Comparison of ENCODE assay signal across 8 mouse cellular contexts in the genomic region with DNA sequence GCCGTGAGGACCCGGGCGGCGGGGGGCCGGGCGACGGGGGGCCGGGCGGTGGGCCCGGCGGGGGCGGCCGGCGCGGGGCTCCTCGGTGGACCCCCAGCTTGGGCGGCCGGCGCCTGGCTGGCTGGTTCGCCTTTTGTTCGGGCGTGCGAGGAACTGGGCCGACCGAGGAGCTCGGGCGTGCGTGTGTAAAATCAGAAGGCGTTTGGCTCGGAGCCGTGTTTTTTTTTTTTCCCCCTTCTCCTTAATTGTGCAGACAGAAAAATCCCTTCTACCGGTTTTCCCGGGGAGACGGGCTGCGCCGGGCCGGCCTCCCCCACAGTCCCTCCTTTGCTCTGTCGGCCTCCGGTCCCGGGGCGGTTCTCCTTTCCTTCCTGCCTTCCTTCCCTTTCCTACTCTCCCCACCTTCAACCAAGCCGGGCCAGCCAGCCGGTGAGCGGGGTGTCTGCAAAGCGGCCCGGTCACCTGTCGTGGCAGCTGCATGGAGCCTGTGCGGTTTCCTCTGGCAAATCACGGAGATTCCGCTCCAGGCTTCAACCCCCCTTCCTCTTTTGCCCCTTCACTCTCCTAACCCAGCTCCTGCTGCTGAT. TPM values are rescaled to one million over a fixed set of nuclear protein-coding genes. Genes with fewer than 3 reads are reported as not detected.
DNase-seq lines count a peak whose midpoint lies in the region; ATAC-seq and TF ChIP-seq lines count a peak whose summit lies in the region.

No protein-coding gene starts in this region.

- WGBS in hindbrain, embryonic 11.5 days: under 1% methylated on average over 29 of the region's 50 CpGs

- peak overlapping the region; percentile 96 for H3K9ac ChIP-seq in hindbrain, embryonic 11.5 days (ENCODE audit: low read depth, low read length)

- POLR2A ChIA-PET in Patski (lab: Charles Lee): interaction anchor here (1.1 to 1.5 kb wide), 4 partner anchors 9 to 58 kb away, joined by 3 to 4 read pairs (median 4); no protein-coding TSS in a partner anchor

- peak overlapping the region; percentile 71 for H3K4me2 ChIP-seq in hindbrain, embryonic 11.5 days (replicated peaks; ENCODE audit: low read depth, low read length)

- H3K9me3 ChIP-seq in hindbrain, embryonic 11.5 days (ENCODE audit: control insufficient read depth, low read length): no peaks in the 10 kb centered on the region

- H3K27me3 ChIP-seq in Patski: no peaks in the 10 kb centered on the region
- no peaks in the 10 kb centered on the region for H3K27me3 ChIP-seq in hindbrain, embryonic 11.5 days (ENCODE audit: control insufficient read depth, insufficient read depth, low read length)

- TF ChIP-seq CTCF in Patski (IDR thresholded peaks at IDR 0.05): no peak

- peak overlapping the region; percentile 94 for H3K4me3 ChIP-seq in hindbrain, embryonic 11.5 days (ENCODE audit: low read depth, low read length)

- H3K27ac ChIP-seq in hindbrain, embryonic 11.5 days (ENCODE audit: low read depth, low read length): peak overlapping the region; percentile 95

- no peaks in the 10 kb centered on the region; the same call in 1 of the 2 replicates for H3K4me1 ChIP-seq in hindbrain, embryonic 11.5 days (replicated peaks; ENCODE audit: control insufficient read depth, insufficient read depth, low read length)

- no peak for DNase-seq in Patski (ENCODE audit: low read depth, low spot score)
- DNase-seq in cerebellum, adult 8-10 months: peak; percentile 71
- peak; percentile 46 to 53 for DNase-seq in frontal cortex, postnatal 10 days (ENCODE audit: low spot score in 2 of 2)
- peak; percentile 68 for DNase-seq in hindbrain, embryonic 11.5 days (ENCODE audit: low spot score)
- peak; percentile 40 to 54 for DNase-seq in layer of hippocampus, postnatal 36 days
- peak; percentile 58 to 62 for DNase-seq in lung, postnatal 4 days
- DNase-seq in right cerebral cortex, adult 2 months (ENCODE audit: low spot score in 2 of 2): peak; percentile 43 to 53
- DNase-seq in urinary bladder, postnatal 36 days (ENCODE audit: low spot score in 2 of 2): peak; percentile 49 to 59

- no peaks in the 10 kb centered on the region for H3K36me3 ChIP-seq in hindbrain, embryonic 11.5 days (ENCODE audit: control insufficient read depth, insufficient read depth, low read length)

- CTCF ChIA-PET in Patski (lab: Charles Lee): interaction anchor here (0.7 kb wide), 1 partner anchor 20 kb away, joined by 3 read pairs; no protein-coding TSS in a partner anchor

- ATAC-seq in Patski: peak; percentile 40
- ATAC-seq in hindbrain, embryonic 11.5 days (ENCODE audit: low FRiP score): peak; percentile 72; the same call in 1 of the 2 replicates

- in situ Hi-C loops in Patski (cut with MboI; ENCODE audit: low pct_unique_long_range_greater_than_20kb): no loop called here

RNA-seq across cellular contexts. Expression of a gene that starts 0.9 kb away (rescaled TPM):
- 70.8 TPM for polyA plus RNA-seq in Patski (2021)
- 129 and 178 TPM in 2 replicates for polyA plus RNA-seq in hindbrain, embryonic 11.5 days (2014; fragmentation: Nextera tagmentation; extraction: Ambion mirVana)
- 100 to 1,000 TPM; 291 to 299 TPM for total RNA-seq in layer of hippocampus, postnatal 36 days (2021)

RNA-seq across cellular contexts. Expression of a gene that starts 27.5 kb away (rescaled TPM):
- 84.7 TPM for polyA plus RNA-seq in Patski (2021)
- 160 and 167 TPM in 2 replicates for polyA plus RNA-seq in hindbrain, embryonic 11.5 days (2014; fragmentation: Nextera tagmentation; extraction: Ambion mirVana)
- total RNA-seq in layer of hippocampus, postnatal 36 days (2021): 100 to 1,000 TPM; 123 to 136 TPM

RNA-seq across cellular contexts. Expression of a gene that starts 27.6 kb away (rescaled TPM):
- polyA plus RNA-seq in Patski (2021): 7.0 TPM
- 8.0 TPM in 2 replicates for polyA plus RNA-seq in hindbrain, embryonic 11.5 days (2014; fragmentation: Nextera tagmentation; extraction: Ambion mirVana)
- 10 to 100 TPM; 16.0 to 18.2 TPM for total RNA-seq in layer of hippocampus, postnatal 36 days (2021)
